Mouse (Mus musculus) yolk sac, embryonic 10.5 days (tissue): ENCODE measurements around the gene Rcc2.
A peak's percentile ranks its signal among the peaks of the same experiment; 100 is the strongest.

ENCODE experiments used
- DNase-seq: peaks from one replicate; pipeline ENCODE4 v3.0.0-alpha.2; 2017; ENCODE audit warnings: low spot score

Rcc2 gene

GRCm38 (mm10) chr4:140755811-140756210, 55.5 kb downstream of the Rcc2 start:
- DNase-seq = no peak

- DNase-seq = no peak
These were observed 61.3 kb downstream of the Rcc2 start for GRCm38 (mm10) chr4:140761601-140762000.

- no peak for DNase-seq
These were observed 62.8 kb downstream of the Rcc2 start for GRCm38 (mm10) chr4:140763158-140763557.

GRCm38 (mm10) chr4:140765936-140766335, 65.6 kb downstream of the Rcc2 start:
- no peak for DNase-seq

- no peak for DNase-seq
These were observed 68.6 kb downstream of the Rcc2 start for GRCm38 (mm10) chr4:140768973-140769372.

GRCm38 (mm10) chr4:140770433-140770832, 70.1 kb downstream of the Rcc2 start:
- peak; percentile 15 for DNase-seq

GRCm38 (mm10) chr4:140771091-140771490, 70.8 kb downstream of the Rcc2 start:
- DNase-seq = no peak
